Mouse (Mus musculus): ENCODE measurements around the gene Sema4a.

GRCm38 (mm10) chr3:88422020-88422720 is 38.8 kb downstream of the Sema4a start:
- TF ChIP-seq CTCF (IDR thresholded peaks at IDR 0.05; ENCODE audit: low read depth) = peak; percentile 62
- TF ChIP-seq EP300 (optimal IDR thresholded peaks at IDR 0.05) = no peak
